Comparison of ENCODE assay signal across 24 mouse cellular contexts in the genomic region with DNA sequence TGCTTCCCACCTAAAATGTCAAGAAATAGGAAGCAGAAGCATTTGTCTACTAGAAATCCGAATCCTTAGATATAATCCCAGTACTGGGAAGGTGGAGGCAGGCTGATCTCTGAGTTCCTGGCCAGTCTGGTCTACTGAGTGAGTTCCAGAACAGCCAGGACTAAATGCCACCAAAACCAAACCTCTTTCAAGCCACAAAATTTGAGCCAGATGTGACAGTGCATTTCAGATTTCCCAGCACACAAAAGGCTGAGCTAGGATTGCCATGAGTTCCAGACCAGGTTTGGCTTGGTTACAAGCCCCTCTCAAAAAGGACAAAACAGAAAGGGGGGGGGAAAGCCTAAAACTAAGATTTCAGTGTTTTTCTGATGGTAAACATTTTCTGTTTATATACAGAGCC. TPM values are rescaled to one million over a fixed set of nuclear protein-coding genes. Genes with fewer than 3 reads are reported as not detected.
A peak's percentile ranks its signal among the peaks of the same experiment; 100 is the strongest.
DNase-seq lines count a peak whose midpoint lies in the region; ATAC-seq lines count a peak whose summit lies in the region.
"Had no signal": no experiment of that assay in that cellular context is flagged by ENCODE, and none has a peak within 500 bp of the region (broad histone marks: within the 10 kb centered on the region; RNA-seq: fewer than 3 reads in every experiment).

No protein-coding gene starts in this region.

- no peak overlapping the region for H3K9ac ChIP-seq in neural tube, embryonic 15.5 days (replicated peaks)
- H3K9ac ChIP-seq in limb, embryonic 12.5 days (replicated peaks) = no peak overlapping the region
- no peak overlapping the region for H3K9ac ChIP-seq in liver, embryonic 12.5 days
- H3K9ac ChIP-seq: liver, embryonic 15.5 days; lung, embryonic 14.5 days had no signal

- intact Hi-C loops in heart, postnatal 36 days (cut with DNase I) = no loop called here

- H3K27ac ChIP-seq in neural tube, embryonic 15.5 days (replicated peaks) = 0 out of 2 replicates have a peak overlapping the region, but pooled peaks have one; percentile 18
- 0 out of 2 replicates have a peak overlapping the region, but pooled peaks have one; percentile 5 for H3K27ac ChIP-seq in limb, embryonic 12.5 days
- H3K27ac ChIP-seq in liver, embryonic 12.5 days = no peak overlapping the region
- H3K27ac ChIP-seq: kidney, postnatal 0 days; liver, embryonic 15.5 days had no signal

- WGBS in neural tube, embryonic 15.5 days = 76% methylated on average over 1 of the region's 1 CpGs
- WGBS in limb, embryonic 12.5 days = 70% methylated on average over 1 of the region's 1 CpGs
- WGBS in liver, embryonic 12.5 days (ENCODE audit: insufficient replicate concordance) = 62% methylated on average over 1 of the region's 1 CpGs

- H3K36me3 ChIP-seq in neural tube, embryonic 15.5 days = peaks cover 29% of the 10 kb centered on the region
- H3K36me3 ChIP-seq in limb, embryonic 12.5 days = peaks cover 33% of the 10 kb centered on the region
- peaks cover 35% of the 10 kb centered on the region for H3K36me3 ChIP-seq in liver, embryonic 12.5 days

- no peaks in the 10 kb centered on the region for H3K27me3 ChIP-seq in neural tube, embryonic 15.5 days (replicated peaks)
- no peaks in the 10 kb centered on the region for H3K27me3 ChIP-seq in limb, embryonic 12.5 days
- no peaks in the 10 kb centered on the region for H3K27me3 ChIP-seq in liver, embryonic 12.5 days (replicated peaks)
- H3K27me3 ChIP-seq: liver, embryonic 15.5 days had no signal

- H3K4me2 ChIP-seq in neural tube, embryonic 15.5 days = no peak overlapping the region
- H3K4me2 ChIP-seq in limb, embryonic 12.5 days = no peak overlapping the region
- H3K4me2 ChIP-seq in liver, embryonic 12.5 days = no peak overlapping the region
- H3K4me2 ChIP-seq: heart, embryonic 11.5 days; liver, embryonic 15.5 days; lung, embryonic 14.5 days had no signal

- H3K4me3 ChIP-seq in neural tube, embryonic 15.5 days (replicated peaks) = no peak overlapping the region
- H3K4me3 ChIP-seq in limb, embryonic 12.5 days (replicated peaks) = no peak overlapping the region
- no peak overlapping the region for H3K4me3 ChIP-seq in liver, embryonic 12.5 days
- H3K4me3 ChIP-seq: liver, embryonic 15.5 days had no signal

- ATAC-seq in neural tube, embryonic 15.5 days (ENCODE audit: low FRiP score) = no peak
- no peak for ATAC-seq in limb, embryonic 12.5 days (ENCODE audit: insufficient number of reproducible peaks, insufficient read depth, low FRiP score, low TSS enrichment, low read depth)
- no peak for ATAC-seq in liver, embryonic 12.5 days
- ATAC-seq: forebrain, embryonic 14.5 days; hindbrain, embryonic 16.5 days had no signal

- H3K4me1 ChIP-seq in neural tube, embryonic 15.5 days = 0 out of 2 replicates have a peak, but pooled peaks cover 4% of the 10 kb centered on the region
- peaks cover 6% of the 10 kb centered on the region for H3K4me1 ChIP-seq in limb, embryonic 12.5 days (replicated peaks)
- H3K4me1 ChIP-seq in liver, embryonic 12.5 days = peaks cover 15% of the 10 kb centered on the region; the same call in 1 of the 2 replicates

- H3K9me3 ChIP-seq in neural tube, embryonic 15.5 days (replicated peaks) = no peaks in the 10 kb centered on the region
- H3K9me3 ChIP-seq in limb, embryonic 12.5 days = no peaks in the 10 kb centered on the region
- no peaks in the 10 kb centered on the region for H3K9me3 ChIP-seq in liver, embryonic 12.5 days (replicated peaks)
- H3K9me3 ChIP-seq: liver, embryonic 15.5 days had no signal

- DNase-seq in heart, adult 11 months = peak; percentile 56
- no peak for DNase-seq in heart, postnatal 36 days
- DNase-seq in neural tube, embryonic 10.5 days (ENCODE audit: extremely low spot score, low spot score) = no peak
- no peak for DNase-seq in retina, embryonic 14.5 days (ENCODE audit: low spot score)
- no peak for DNase-seq in urinary bladder, adult 18-20 months (ENCODE audit: low spot score in 2 of 2)
- DNase-seq: adrenal gland, postnatal 25 days; cerebellum, adult 11-12 months; cerebellum, adult 9-11 months; embryo, embryonic 11 days; gastrocnemius, postnatal 14 days; kidney, adult 2 months; kidney, postnatal 4 days; liver; lung, embryonic 14.5 days; lung, postnatal 14 days had no signal

RNA-seq across cellular contexts. Expression of gene Hnrnpa2b1, which starts 13.5 kb away (rescaled TPM):
- 100 to 1,000 TPM; 408 to 439 TPM for total RNA-seq in heart, postnatal 36 days (2021)
- polyA plus RNA-seq in neural tube, embryonic 15.5 days (2015; fragmentation: Nextera tagmentation; extraction: Ambion mirVana) = 1,222 and 1,408 TPM in 2 replicates
- 2,291 and 2,602 TPM in 2 replicates for polyA plus RNA-seq in limb, embryonic 12.5 days (2016; fragmentation: Nextera tagmentation; extraction: Ambion mirVana)
- polyA plus RNA-seq in liver, embryonic 12.5 days (2016; fragmentation: Nextera tagmentation; extraction: Ambion mirVana) = 1,236 and 1,328 TPM in 2 replicates

RNA-seq across cellular contexts. Expression of gene Cbx3, which starts 14.0 kb away (rescaled TPM):
- total RNA-seq in heart, postnatal 36 days (2021) = 10 to 100 TPM; 61.7 to 69.7 TPM
- polyA plus RNA-seq in neural tube, embryonic 15.5 days (2015; fragmentation: Nextera tagmentation; extraction: Ambion mirVana) = 310 and 354 TPM in 2 replicates
- polyA plus RNA-seq in limb, embryonic 12.5 days (2016; fragmentation: Nextera tagmentation; extraction: Ambion mirVana) = 622 TPM in 2 replicates
- polyA plus RNA-seq in liver, embryonic 12.5 days (2016; fragmentation: Nextera tagmentation; extraction: Ambion mirVana) = 307 and 311 TPM in 2 replicates

RNA-seq across cellular contexts. Expression of gene Nfe2l3, which starts 23.7 kb away (rescaled TPM):
- under 1 TPM; 0.35 to 0.36 TPM for total RNA-seq in heart, postnatal 36 days (2021)
- polyA plus RNA-seq in neural tube, embryonic 15.5 days (2015; fragmentation: Nextera tagmentation; extraction: Ambion mirVana) = 4.2 and 5.9 TPM in 2 replicates
- polyA plus RNA-seq in limb, embryonic 12.5 days (2016; fragmentation: Nextera tagmentation; extraction: Ambion mirVana) = 0.96 and 1.4 TPM in 2 replicates
- polyA plus RNA-seq in liver, embryonic 12.5 days (2016; fragmentation: Nextera tagmentation; extraction: Ambion mirVana) = 0.23 and 0.29 TPM in 2 replicates
- total RNA-seq: adrenal gland, postnatal 25 days; granulocyte monocyte progenitor cell, adult 5-6 weeks had no signal
